Mouse (Mus musculus) layer of hippocampus, postnatal 14 days (tissue): ENCODE data around the gene Gnptg. TPM values are rescaled to one million over a fixed set of nuclear protein-coding genes. Genes with fewer than 3 reads are reported as not detected.

Source experiments
- DNase-seq, 2 experiments: peaks; one replicate each; pipeline ENCODE4 v3.0.0; 2021 to 2022; ENCODE audit warnings: low spot score in 2 of 2, mixed read lengths in 1 of 2
- long read RNA-seq, 2 experiments: library from polyadenylated mRNA; stranded (forward); transcript quantifications; one replicate each; pipeline ENCODE4 v2.0.0; 2021
- total RNA-seq, 2 experiments: library from RNA; stranded (reverse); gene quantifications; 2 replicates each; pipeline ENCODE4 v1.2.3; 2021

Gene Gnptg
- total RNA-seq = 10 to 100 TPM; 64.4 to 71.9 TPM
- long read RNA-seq, experiment 1, transcript Gnptg-201 (11 exons, 1,234 nt) = major isoform, 41 of 71 reads
- long read RNA-seq, experiment 1, partial matches to known transcripts = 1 of 71 reads
- long read RNA-seq, experiment 1, other reads (novel, unspliced or antisense) = 29 of 71 reads
- long read RNA-seq, experiment 2, transcript Gnptg-201 (11 exons, 1,234 nt) = major isoform, 44 of 98 reads
- long read RNA-seq, experiment 2, partial matches to known transcripts = 6 of 98 reads
- long read RNA-seq, experiment 2, other reads (novel, unspliced or antisense) = 47 of 98 reads

GRCm38 (mm10) chr17:25239695-25240636, at the start of gene Gnptg, which contains the start of gene Tsr3:
Gene Gnptg (minus strand): TSS chr17:25240124.
Gene Tsr3 (plus strand): TSS chr17:25240170.
- peak; percentile 81 to 89 for DNase-seq

- peak; percentile 26 to 42 for DNase-seq
These were observed 48.9 kb upstream of the Gnptg start for GRCm38 (mm10) chr17:25288842-25289241.

- peak; percentile 29 to 66 for DNase-seq
These were observed 45.1 kb upstream of the Gnptg start for GRCm38 (mm10) chr17:25285033-25285432.

- DNase-seq = no peak
These were observed 42.2 kb upstream of the Gnptg start for GRCm38 (mm10) chr17:25282133-25282532.

- no peak for DNase-seq
These were observed 35.9 kb upstream of the Gnptg start for GRCm38 (mm10) chr17:25275833-25276232.

GRCm38 (mm10) chr17:25274571-25275346, 34.8 kb upstream of the Gnptg start, which contains the start of gene Ube2i:
Gene Ube2i (minus strand): TSS chr17:25274622.
- no peak for DNase-seq

- peak; percentile 98 to 100 for DNase-seq
These were observed 34.0 kb upstream of the Gnptg start for GRCm38 (mm10) chr17:25273706-25274501.

- DNase-seq = peak; percentile 45 to 99
These were observed 33.2 kb upstream of the Gnptg start for GRCm38 (mm10) chr17:25272951-25273705.

GRCm38 (mm10) chr17:25272326-25272725, 32.4 kb upstream of the Gnptg start:
- DNase-seq = no peak

- no peak for DNase-seq
These were observed 30.9 kb upstream of the Gnptg start for GRCm38 (mm10) chr17:25270795-25271335.

GRCm38 (mm10) chr17:25264453-25264852, 24.5 kb upstream of the Gnptg start:
- peak in 1 of 2 experiments; percentile 54 for DNase-seq

- DNase-seq = no peak
These were observed 17.9 kb upstream of the Gnptg start for GRCm38 (mm10) chr17:25257804-25258261.

- no peak for DNase-seq
These were observed 16.3 kb upstream of the Gnptg start, which contains the start of gene Baiap3 for GRCm38 (mm10) chr17:25256140-25256754. Gene Baiap3 (minus strand): TSS chr17:25256364.

- no peak for DNase-seq
These were observed 15.2 kb upstream of the Gnptg start for GRCm38 (mm10) chr17:25255110-25255509.

GRCm38 (mm10) chr17:25253760-25254159, 13.8 kb upstream of the Gnptg start:
- peak in 1 of 2 experiments; percentile 41 for DNase-seq

GRCm38 (mm10) chr17:25252643-25253042, 12.7 kb upstream of the Gnptg start:
- no peak for DNase-seq

GRCm38 (mm10) chr17:25250181-25250835, 10.4 kb upstream of the Gnptg start:
- no peak for DNase-seq
